Mouse (Mus musculus) kidney, adult 2 months (tissue): Measurements from ENCODE around the gene Islr. TPM values are rescaled to one million over a fixed set of nuclear protein-coding genes. Genes with fewer than 3 reads are reported as not detected.

ENCODE experiments used
- DNase-seq: peaks from one replicate; pipeline ENCODE4 v3.0.0; 2021
- H3K27ac ChIP-seq: fragments of 200-500 bp; 2 replicates; pipeline ENCODE4 v1.5.1; 2012; ENCODE audit warnings: low read depth, low read length, control low read depth, inconsistent platforms; ENCODE audit not compliant: insufficient read depth
- H3K27me3 ChIP-seq: fragments of 200-500 bp; replicated peaks from 2 replicates; pipeline ENCODE4 v1.6.1; 2012; ENCODE audit warnings: mild to moderate bottlenecking, moderate library complexity, low read length, inconsistent platforms; ENCODE audit not compliant: control insufficient read depth, insufficient read depth
- H3K36me3 ChIP-seq: fragments of 200-500 bp; 2 replicates; pipeline ENCODE4 v1.6.1; 2012; ENCODE audit warnings: mild to moderate bottlenecking, moderate library complexity, low read length, inconsistent platforms; ENCODE audit not compliant: control insufficient read depth, insufficient read depth
- H3K4me1 ChIP-seq: fragments of 200-500 bp; 2 replicates; pipeline ENCODE4 v1.6.1; 2011; ENCODE audit warnings: low read length; ENCODE audit not compliant: control insufficient read depth, insufficient read depth
- H3K4me3 ChIP-seq: fragments of 200-500 bp; 2 replicates; pipeline ENCODE4 v1.5.1; 2011; ENCODE audit warnings: mild to moderate bottlenecking, low read depth, low read length, control low read depth; ENCODE audit not compliant: insufficient read depth
- CTCF ChIP-seq: fragments of 200-500 bp; conservative IDR thresholded peaks from 2 replicates; pipeline ENCODE4 v1.5.1; 2011; ENCODE audit warnings: low read depth, mild to moderate bottlenecking, control low read depth, low read length, moderate library complexity, mixed read lengths; ENCODE audit not compliant: insufficient read depth, insufficient read length
- POLR2A ChIP-seq: fragments of 200-500 bp; IDR thresholded peaks from one replicate; pipeline ENCODE4 v1.6.1; 2011; ENCODE audit warnings: low read depth, low read length, control low read depth
- WGBS: fragments of 180-500 bp; shearing (Covaris S2); methylation state at CpG from one replicate; pipeline ENCODE4 v1.1.7; 2018; 5-methylcytosine and 5-hydroxymethylcytosine counted together
- polyA plus RNA-seq: library from polyadenylated mRNA; depleted of rRNA; stranded (reverse); fragments of >200 nt; gene quantifications from 2 replicates; pipeline ENCODE4 v1.2.3, GENCODE M21; 2012

The Islr gene
- polyA plus RNA-seq, 1 experiment, result 32.0 TPM

GRCm38 (mm10) chr9:58248746-58249413 is 44.8 kb upstream of the Islr start:
- peak overlapping the region; percentile 91 for H3K4me3 ChIP-seq
- H3K4me1 ChIP-seq, result peaks cover 14% of the 10 kb centered on the region; the same call in 1 of the 2 replicates
- TF ChIP-seq POLR2A (no peak), CTCF (no peak)
- no peak for DNase-seq
- peak overlapping the region; percentile 89 for H3K27ac ChIP-seq
- H3K27me3 ChIP-seq, result no peaks in the 10 kb centered on the region
- 11% methylated on average over 7 of the region's 7 CpGs for WGBS
- H3K36me3 ChIP-seq, result no peaks in the 10 kb centered on the region

- DNase-seq, result peak; percentile 89
- peaks cover 14% of the 10 kb centered on the region; the same call in 1 of the 2 replicates for H3K4me1 ChIP-seq
- H3K4me3 ChIP-seq, result peak overlapping the region; percentile 14; the same call in 1 of the 2 replicates
- peak overlapping the region; percentile 55 for H3K27ac ChIP-seq
- TF ChIP-seq POLR2A, result no peak
- peak; percentile 71 for TF ChIP-seq CTCF
- no peaks in the 10 kb centered on the region for H3K36me3 ChIP-seq
- 8% methylated on average over 25 of the region's 25 CpGs for WGBS
- no peaks in the 10 kb centered on the region for H3K27me3 ChIP-seq
Observed at GRCm38 (mm10) chr9:58247064-58247759, 43.1 kb upstream of the Islr start.

- Histone ChIP-seq H3K27me3 (no peaks in the 10 kb centered on the region), H3K36me3 (no peaks in the 10 kb centered on the region), H3K4me3 (no peak overlapping the region), H3K4me1 (peaks cover 14% of the 10 kb centered on the region; the same call in 1 of the 2 replicates), H3K27ac (no peak overlapping the region)
- no peak for DNase-seq
- no peak for TF ChIP-seq POLR2A
- TF ChIP-seq CTCF, result no peak
- 41% methylated on average over 4 of the region's 4 CpGs for WGBS
Observed at GRCm38 (mm10) chr9:58246083-58246591, 42.0 kb upstream of the Islr start.

GRCm38 (mm10) chr9:58243696-58244095 is 39.6 kb upstream of the Islr start:
- no peak for TF ChIP-seq POLR2A
- TF ChIP-seq CTCF, result no peak
- Histone ChIP-seq H3K4me1 (peaks cover 12% of the 10 kb centered on the region; the same call in 1 of the 2 replicates), H3K36me3 (no peaks in the 10 kb centered on the region), H3K4me3 (no peak overlapping the region), H3K27me3 (no peaks in the 10 kb centered on the region), H3K27ac (no peak overlapping the region)
- 71% methylated on average over 6 of the region's 6 CpGs for WGBS
- no peak for DNase-seq

GRCm38 (mm10) chr9:58242696-58243095 is 38.6 kb upstream of the Islr start:
- no peaks in the 10 kb centered on the region for H3K27me3 ChIP-seq
- TF ChIP-seq CTCF, result no peak
- TF ChIP-seq POLR2A, result no peak
- H3K4me1 ChIP-seq, result peaks cover 8% of the 10 kb centered on the region; the same call in 1 of the 2 replicates
- 62% methylated on average over 5 of the region's 5 CpGs for WGBS
- no peak overlapping the region for H3K4me3 ChIP-seq
- no peaks in the 10 kb centered on the region for H3K36me3 ChIP-seq
- H3K27ac ChIP-seq, result no peak overlapping the region
- DNase-seq, result no peak

- H3K4me3 ChIP-seq, result no peak overlapping the region
- no peak for TF ChIP-seq CTCF
- TF ChIP-seq POLR2A, result no peak
- H3K4me1 ChIP-seq, result peaks cover 8% of the 10 kb centered on the region; the same call in 1 of the 2 replicates
- 47% methylated on average over 9 of the region's 9 CpGs for WGBS
- peak; percentile 66 for DNase-seq
- H3K36me3 ChIP-seq, result no peaks in the 10 kb centered on the region; the same call in 1 of the 2 replicates
- H3K27ac ChIP-seq, result no peak overlapping the region
- no peaks in the 10 kb centered on the region for H3K27me3 ChIP-seq
Observed at GRCm38 (mm10) chr9:58241780-58242485, 37.8 kb upstream of the Islr start.

GRCm38 (mm10) chr9:58234502-58235015 is 30.5 kb upstream of the Islr start:
- Histone ChIP-seq H3K36me3 (peaks cover 4% of the 10 kb centered on the region), H3K4me1 (no peaks in the 10 kb centered on the region; the same call in 1 of the 2 replicates), H3K4me3 (no peak overlapping the region), H3K27ac (no peak overlapping the region), H3K27me3 (no peaks in the 10 kb centered on the region)
- no peak for DNase-seq
- TF ChIP-seq CTCF (no peak), POLR2A (no peak)
- WGBS, result 97% methylated on average over 28 of the region's 28 CpGs
